Mouse (Mus musculus) skeletal muscle tissue, adult 2 months (tissue): Measurements from ENCODE around the gene Phf8.
A peak's percentile ranks its signal among the peaks of the same experiment; 100 is the strongest.
"Not testable (repeated sequence)": the region's sequence is repeated elsewhere in the genome, so short reads cannot be mapped to it uniquely, and the experiment has no call there.

Experiments used
- DNase-seq: peaks from one replicate; pipeline ENCODE4 v3.0.0-alpha.2; 2012; ENCODE audit warnings: low read depth, low spot score

Gene Phf8

GRCm38 (mm10) chrX:151520458-151521322, at the start of gene Phf8:
Gene Phf8 (plus strand): TSS chrX:151520672.
- DNase-seq = peak; percentile 97

- no peak for DNase-seq
These were observed 32.3 kb upstream of the Phf8 start for GRCm38 (mm10) chrX:151488128-151488527.

DNA sequence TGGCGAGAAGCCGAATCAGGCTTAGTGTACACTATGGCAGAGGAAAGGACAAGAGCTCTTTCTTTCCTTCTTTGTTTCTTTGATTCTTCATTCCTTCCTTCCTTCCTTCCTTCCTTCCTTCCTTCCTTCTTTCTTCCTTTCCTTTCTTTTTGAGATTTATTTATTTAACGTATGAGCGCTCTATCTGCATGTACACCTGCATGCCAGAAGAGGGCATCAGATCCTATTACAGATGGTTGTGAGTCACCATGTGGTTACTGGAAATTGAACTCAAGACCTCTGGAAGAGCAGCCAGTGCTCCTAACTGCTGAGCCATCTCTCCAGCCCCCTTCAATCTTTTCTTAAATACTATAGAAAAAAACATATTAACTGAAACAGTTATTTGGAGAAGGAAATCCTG, 27.2 kb upstream of the Phf8 start:
- not testable (repeated sequence) for DNase-seq

DNA sequence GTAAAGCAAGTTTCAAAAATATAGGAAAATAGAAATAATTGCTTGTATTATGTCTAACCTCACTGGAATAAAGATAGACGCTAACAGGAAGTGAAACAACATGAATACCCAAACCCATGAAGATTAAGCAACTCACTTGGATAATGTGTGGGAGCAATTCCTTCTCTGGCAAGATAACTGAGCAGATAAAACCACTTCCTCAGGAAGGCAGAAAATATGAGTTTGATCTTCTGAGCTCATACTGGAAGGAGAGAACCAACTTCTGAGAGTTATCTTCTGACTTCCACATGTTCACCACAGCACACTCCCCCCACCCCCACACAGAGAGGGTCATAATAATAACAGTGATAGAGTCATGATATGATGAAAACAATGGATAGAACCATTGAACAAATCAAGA, 23.9 kb upstream of the Phf8 start:
- no peak for DNase-seq

DNA sequence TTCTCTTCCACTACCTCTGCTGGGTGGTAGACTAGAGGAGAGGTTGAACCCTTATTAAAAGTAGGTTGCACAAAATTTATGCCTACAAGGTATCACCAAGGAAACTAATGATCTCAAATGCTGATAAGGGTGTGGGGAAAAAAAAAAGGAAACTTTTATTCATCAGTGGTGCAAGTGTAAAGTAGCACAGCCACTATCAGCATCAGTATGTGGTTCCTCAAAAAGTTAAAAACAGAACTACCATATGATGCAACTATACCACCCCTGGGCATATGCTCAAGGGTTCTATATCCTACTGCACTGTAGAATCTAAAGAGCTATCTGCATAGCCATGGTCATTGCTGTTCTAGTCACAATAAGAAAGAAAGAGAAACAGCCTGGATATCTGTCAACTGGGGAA, 11.9 kb upstream of the Phf8 start:
- DNase-seq = no peak

GRCm38 (mm10) chrX:151509906-151510305, 10.6 kb upstream of the Phf8 start:
- DNase-seq = no peak

- no peak for DNase-seq
These were observed 7.4 kb upstream of the Phf8 start for GRCm38 (mm10) chrX:151513066-151513465.

GRCm38 (mm10) chrX:151513694-151514093, 6.8 kb upstream of the Phf8 start:
- no peak for DNase-seq

- DNase-seq = no peak
These were observed 2.3 kb upstream of the Phf8 start for GRCm38 (mm10) chrX:151518181-151518580.

DNA sequence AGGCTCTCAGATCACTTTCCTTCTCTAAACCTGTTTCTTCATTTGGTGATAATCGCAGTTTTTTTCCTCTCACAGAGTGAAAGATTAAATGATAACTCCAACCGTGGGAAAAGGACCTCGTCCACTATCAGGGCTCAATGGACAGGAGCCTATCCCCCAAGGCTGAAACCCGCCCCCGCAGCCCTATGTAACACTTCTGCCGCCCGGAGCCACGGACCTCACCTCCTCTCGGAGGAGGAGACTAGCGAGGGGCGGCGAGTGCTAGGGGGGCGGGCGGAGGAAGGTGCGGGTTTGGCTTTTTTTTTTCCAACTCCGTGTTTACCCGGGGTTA, 380 bp upstream of the Phf8 start:
- no peak for DNase-seq

GRCm38 (mm10) chrX:151521786-151522522, 1.5 kb downstream of the Phf8 start:
- no peak for DNase-seq

DNA sequence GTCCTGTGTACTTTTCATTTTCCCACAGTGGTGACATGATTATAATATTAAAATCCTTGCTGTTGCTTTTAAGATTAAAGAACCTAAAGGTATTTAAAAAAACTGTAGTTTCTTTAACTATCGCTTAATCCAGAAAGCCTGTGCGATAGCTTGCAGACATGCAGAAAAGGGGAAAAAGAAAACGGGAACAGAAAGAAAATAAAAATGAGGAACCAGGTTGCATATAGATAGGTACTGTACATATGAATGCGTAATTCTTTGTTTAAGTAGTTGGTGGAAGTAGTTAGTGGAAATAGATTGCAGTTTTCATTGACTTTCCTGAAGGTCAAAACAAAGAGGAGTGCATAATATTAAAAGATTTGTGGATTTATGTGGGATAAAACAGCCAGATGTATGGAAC, 32.9 kb downstream of the Phf8 start:
- no peak for DNase-seq

DNA sequence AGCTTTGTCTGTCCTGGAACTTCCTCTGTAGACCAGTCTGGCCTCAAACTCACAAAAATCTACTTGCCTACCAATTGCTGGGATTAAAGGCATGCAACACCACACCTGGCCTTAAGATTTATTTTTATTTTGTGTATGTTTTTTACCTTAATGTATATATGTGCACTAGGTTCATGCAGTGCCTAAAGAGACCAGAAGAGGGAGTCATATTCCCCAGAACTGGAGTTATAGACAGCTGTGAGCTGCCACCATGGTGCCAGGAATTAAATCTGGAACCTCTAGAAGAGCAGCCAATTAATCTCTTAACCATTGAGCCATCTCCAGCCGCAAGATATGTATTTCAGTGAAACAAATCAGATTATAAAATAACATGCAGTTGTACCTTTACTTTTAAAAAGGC, 54.7 kb downstream of the Phf8 start:
- DNase-seq = no peak

DNA sequence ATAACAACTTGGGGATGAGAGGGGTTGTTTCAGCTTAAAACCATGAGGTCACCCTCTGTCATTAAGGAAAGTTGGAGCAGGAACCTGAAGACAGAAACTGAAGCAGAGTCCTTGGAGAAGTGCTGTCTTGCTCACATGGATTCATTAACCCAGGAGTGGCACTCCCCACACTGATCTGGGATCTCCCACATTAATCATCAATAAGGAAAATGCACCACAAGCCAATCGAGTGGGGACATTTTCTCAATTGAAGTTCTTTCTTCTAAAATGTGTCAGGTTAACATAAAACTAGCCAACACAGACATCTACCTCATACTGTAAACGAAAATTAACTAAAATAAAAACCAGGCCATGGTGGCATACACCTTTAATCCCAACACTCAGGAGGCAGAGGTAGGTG, 122.9 kb downstream of the Phf8 start:
- peak; percentile 1 for DNase-seq

DNA sequence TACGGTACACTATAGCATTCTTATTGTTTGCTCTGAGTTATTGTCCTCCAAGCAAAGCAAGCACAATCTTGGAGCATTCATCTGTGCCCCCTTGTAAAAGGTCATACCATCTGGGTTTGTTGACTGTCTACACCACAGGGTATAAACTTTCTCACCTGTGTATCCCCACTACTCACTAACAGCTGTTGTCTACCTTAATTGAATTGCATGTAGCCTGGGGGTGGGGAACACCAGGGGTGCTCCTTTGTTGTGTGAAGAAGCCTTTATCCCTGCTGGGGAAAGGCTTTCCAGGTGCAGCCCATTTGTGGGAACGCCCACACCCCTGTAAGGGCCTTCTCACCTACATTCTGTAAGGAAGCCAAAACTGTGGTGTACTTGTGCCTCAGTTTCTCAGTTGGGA, 133.3 kb downstream of the Phf8 start:
- DNase-seq = no peak

- DNase-seq = no peak
These were observed 154.2 kb downstream of the Phf8 start for GRCm38 (mm10) chrX:151674492-151675171.
